Mouse (Mus musculus): Measurements from ENCODE around the gene Hes2. TPM values are rescaled to one million over a fixed set of nuclear protein-coding genes. Genes with fewer than 3 reads are reported as not detected.

Hes2 gene
- total RNA-seq, 2 experiments from 2014 or later = not detected

- DNase-seq (ENCODE audit: low spot score in 2 of 2) = no peak
These were observed 26.6 kb upstream of the Hes2 start for GRCm38 (mm10) chr4:152131809-152132771.

- DNase-seq (ENCODE audit: low spot score in 2 of 2) = no peak
These were observed 25.9 kb upstream of the Hes2 start for GRCm38 (mm10) chr4:152132772-152133169.

- DNase-seq (ENCODE audit: low spot score in 2 of 2) = no peak
These were observed 25.5 kb upstream of the Hes2 start for GRCm38 (mm10) chr4:152133213-152133612.

DNA sequence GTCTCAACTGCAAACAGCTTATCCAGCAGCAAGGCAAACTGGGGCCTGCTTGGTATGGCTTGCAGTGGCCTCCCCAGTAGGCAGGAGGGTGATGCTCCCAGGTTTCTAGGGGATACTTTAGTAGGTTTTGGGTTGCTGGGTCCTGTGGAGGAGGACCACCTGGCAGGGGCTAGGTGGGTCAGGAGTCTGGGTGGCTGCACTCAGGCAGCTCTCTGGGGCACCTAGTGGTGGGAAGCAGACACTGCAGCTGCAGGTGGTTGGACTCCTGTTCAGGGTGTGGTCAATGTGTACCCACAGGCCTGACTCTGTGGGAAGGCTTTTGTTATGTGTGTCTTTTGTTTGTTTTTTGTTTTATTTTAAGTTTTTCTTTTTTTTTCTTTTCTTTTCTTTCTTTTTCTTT lies 24.2 kb upstream of the Hes2 start:
- DNase-seq (ENCODE audit: low spot score in 2 of 2) = peak in 1 of 2 experiments; percentile 48

- no peak for DNase-seq (ENCODE audit: low spot score in 2 of 2)
These were observed 23.3 kb upstream of the Hes2 start for GRCm38 (mm10) chr4:152135363-152135762.

- no peak for DNase-seq (ENCODE audit: low spot score in 2 of 2)
These were observed 22.4 kb upstream of the Hes2 start for GRCm38 (mm10) chr4:152136112-152136875.

- DNase-seq (ENCODE audit: low spot score in 2 of 2) = no peak
These were observed 21.8 kb upstream of the Hes2 start for GRCm38 (mm10) chr4:152136876-152137250.

DNA sequence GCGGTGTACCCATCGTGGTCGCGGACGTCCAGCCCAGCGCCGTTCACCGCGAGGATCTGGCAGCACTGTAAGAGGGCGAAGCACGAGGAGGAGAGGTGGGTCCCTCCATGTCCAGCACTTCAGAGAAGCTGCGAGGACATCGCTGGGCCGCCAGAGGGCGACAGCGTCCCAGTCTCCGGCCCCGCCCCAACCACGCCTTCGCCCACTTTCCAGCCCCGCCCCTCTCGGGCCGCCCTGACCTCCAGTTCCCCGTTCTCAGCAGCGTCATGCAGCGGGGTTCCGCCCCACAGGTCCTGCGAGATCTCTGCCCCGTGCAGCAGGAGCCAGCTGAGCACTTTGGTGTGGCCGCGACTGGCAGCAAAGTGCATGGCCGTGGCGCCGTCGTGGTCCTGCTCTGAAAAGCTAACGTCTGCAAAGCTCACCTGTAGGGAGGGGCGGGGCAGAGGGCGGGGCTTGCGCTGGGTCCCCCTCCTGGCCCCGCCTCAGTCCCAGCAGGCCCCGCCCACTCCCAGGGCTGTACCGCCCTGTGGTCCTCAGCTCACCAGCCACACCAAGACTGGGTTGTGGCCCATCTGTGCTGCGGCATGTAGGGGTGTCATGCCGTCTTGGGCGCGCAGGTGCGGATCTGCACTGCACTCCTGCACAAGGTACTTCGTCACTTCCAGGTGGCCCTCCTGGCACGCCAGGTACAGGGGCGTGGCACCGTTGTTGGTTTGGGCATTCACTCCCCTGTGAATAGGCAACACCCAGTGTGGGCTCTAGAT lies 20.0 kb upstream of the Hes2 start:
- peak; percentile 75 to 80 for DNase-seq (ENCODE audit: low spot score in 2 of 2)

GRCm38 (mm10) chr4:152140441-152140840 lies 18.2 kb upstream of the Hes2 start:
- DNase-seq (ENCODE audit: low spot score in 2 of 2) = no peak

- DNase-seq (ENCODE audit: low spot score in 2 of 2) = peak in 1 of 2 experiments; percentile 70
These were observed 17.0 kb upstream of the Hes2 start for GRCm38 (mm10) chr4:152141521-152142135.

GRCm38 (mm10) chr4:152143632-152144031 lies 15.0 kb upstream of the Hes2 start:
- no peak for DNase-seq (ENCODE audit: low spot score in 2 of 2)

GRCm38 (mm10) chr4:152145473-152145872 lies 13.2 kb upstream of the Hes2 start:
- DNase-seq (ENCODE audit: low spot score in 2 of 2) = no peak

GRCm38 (mm10) chr4:152146033-152146827 lies 12.4 kb upstream of the Hes2 start:
- no peak for DNase-seq (ENCODE audit: low spot score in 2 of 2)

GRCm38 (mm10) chr4:152150546-152150945 lies 8.1 kb upstream of the Hes2 start:
- DNase-seq (ENCODE audit: low spot score in 2 of 2) = no peak

- no peak for DNase-seq (ENCODE audit: low spot score in 2 of 2)
These were observed 7.2 kb upstream of the Hes2 start for GRCm38 (mm10) chr4:152151451-152151965.

DNA sequence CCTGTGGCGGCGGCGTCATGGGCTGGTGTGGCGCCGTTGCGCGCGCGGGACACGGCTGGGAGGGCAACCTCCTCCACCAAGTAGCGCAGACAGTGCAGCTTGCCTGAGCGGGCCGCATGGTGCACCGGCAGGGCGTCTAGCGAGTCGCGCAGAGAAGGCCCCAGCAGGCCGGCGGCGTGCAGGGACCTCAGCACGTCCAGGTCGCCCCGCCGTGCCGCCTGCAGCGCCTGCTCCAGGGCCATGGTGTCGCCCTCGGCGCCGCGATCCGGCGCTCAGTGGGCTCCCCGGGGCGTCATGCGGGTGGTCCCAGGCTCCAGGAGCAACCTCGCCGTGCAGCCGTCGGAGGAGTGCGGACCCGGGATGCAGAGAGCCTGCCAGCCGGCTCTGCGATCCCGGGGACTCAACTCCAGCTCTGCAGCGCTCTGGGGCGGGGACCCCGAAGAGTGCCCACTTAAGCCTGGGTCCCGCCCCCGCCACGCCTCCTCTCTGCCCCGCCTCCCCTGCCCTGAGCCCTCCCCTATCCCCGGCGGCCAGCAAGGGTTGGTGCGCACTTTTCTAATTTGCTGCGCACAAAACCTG lies 6.6 kb upstream of the Hes2 start, which contains the start of gene Espn:
Gene Espn (minus strand): TSS at position 406 of the 579 bp plus-strand sequence.
- no peak for DNase-seq (ENCODE audit: low spot score in 2 of 2)

DNA sequence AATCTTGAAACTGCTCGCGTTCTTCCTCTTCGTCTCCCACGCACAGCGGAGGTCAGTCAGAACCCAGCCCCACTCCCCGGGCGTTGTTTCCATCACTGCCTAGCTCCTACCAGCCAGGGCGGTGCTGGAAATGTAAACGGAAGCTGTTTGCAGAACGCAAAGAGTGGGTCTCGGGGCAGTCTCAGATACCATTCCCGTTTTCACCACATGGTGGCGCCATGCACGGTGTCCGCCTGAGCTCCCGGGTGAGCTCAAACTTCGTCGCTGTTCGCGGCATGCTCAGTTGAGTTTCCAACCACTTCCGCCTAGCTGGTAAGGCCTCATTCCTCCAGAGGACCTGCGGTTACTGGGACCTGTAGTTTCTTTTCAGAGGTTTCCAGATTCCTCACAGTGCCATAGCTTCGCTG lies 4.9 kb upstream of the Hes2 start:
- DNase-seq (ENCODE audit: low spot score in 2 of 2) = peak; percentile 70 to 87

- DNase-seq (ENCODE audit: low spot score in 2 of 2) = no peak
These were observed 3.6 kb upstream of the Hes2 start for GRCm38 (mm10) chr4:152155019-152155418.
